Mouse (Mus musculus): ENCODE measurements at regions not wholly inside any gene's neighbourhood (a gene's known extent, or its start where the extent isn't known, plus 50 kb on each side); places are given as distances from the start of the nearest gene placed in this dataset.
A peak's percentile ranks its signal among the peaks of the same experiment; 100 is the strongest.

DNA sequence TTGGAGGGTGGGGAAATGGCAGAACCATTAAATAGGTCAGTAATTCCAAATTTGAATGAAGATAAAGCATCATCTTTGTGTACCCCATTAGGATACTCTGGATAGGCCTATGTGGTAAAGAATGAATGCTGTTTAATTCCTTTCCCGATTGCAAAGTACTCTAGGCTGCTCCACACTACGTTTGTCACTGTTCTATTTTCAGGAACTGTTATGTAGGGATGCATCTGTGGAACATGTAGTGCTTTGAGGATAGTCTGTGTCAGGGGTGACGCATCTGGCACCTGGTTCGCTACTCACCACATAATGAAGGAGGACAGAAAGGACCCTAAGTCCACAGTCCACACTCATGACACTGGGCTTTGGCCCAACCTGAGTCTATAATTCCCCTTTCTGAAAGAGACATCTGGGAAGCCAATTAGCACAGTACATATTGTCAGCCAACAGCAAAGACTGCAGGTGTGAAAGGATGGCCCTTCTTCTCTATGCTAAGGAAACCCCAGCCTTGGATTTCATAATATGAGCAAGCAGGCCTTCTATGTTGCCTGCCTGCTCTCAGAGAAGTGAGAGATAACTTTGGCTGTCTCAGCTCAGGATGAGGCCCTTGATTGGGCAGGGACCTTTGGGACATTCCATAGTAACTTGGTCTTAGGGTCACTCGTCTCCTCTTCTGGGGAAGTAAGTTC, 230.4 kb upstream of the Marcks start:
- DNase-seq: no peak

DNA sequence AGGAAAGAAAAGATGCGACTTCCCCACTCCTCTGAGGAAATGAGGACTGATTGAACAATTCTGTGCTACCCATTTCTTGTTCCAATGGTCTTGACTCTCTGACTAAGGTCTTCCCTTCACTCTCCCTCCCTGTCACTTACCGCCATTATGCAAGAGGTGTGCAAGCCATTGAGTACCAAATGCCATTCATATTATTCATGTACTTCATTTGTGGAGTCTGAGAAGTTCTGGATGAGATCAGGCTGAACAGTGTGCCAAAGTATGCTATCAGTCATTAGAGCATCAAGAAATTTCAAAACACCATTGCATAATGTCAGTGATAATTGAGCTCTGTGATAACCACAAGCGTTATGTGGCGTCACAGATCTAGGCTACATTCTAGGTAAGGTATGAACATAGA, 229.1 kb upstream of the Marcks start:
- DNase-seq: no peak

DNA sequence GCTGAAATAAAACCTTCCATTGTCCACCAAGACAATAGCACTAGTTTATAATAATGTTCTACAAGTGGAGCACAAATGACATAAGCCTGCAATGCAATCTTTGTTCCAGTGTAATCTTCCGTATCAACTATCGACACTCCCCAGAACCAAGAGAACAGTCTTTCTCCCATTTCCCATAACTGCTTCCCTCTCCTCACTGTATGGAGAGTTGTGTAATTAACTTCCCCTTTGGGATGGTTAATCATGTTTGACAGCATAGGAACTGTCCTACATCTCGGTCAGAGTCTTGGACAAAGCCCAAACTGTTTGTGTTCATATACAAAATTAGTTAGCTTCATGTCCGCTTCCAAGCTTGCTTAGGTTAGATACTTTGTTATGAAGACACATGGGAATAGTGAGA, 225.8 kb upstream of the Marcks start:
- DNase-seq: no peak

DNA sequence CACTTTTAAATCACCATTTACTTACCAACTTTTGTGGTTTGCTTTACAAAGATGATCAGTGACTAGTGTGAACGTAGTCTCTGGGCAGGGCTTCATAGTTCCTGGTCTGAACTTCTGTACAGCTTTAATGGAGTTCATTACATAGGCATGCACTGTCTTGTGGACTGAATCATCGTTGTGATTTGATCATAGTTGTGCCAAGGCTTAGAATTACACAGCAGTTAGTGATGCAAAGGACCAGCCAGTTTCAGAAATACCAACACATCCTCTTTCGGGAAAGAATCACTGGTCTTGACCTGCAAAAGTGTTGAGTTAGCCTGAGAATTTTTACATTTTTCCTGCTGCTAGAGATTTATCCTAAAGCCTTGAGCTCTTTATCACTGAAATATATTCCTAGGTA, 222.3 kb upstream of the Marcks start:
- DNase-seq: no peak

DNA sequence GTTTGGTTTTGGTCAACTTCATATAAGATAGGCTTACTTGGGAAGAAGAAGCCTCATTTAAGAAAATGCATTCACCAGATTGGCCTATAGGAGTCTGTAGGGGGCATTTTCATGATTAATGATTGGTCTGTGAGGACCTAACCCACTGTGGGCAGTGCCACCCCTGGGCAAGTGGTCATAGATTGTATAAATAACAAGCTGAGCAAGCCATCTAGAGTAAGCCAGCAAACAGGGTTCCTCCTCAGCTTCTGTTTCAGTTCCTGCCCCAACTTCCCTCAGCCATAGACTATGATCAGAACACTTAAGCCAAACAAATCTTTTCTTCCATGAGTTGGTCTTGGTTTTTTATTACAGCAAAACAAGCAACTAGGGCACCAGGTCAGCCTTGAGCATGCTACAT, 220.2 kb upstream of the Marcks start:
- DNase-seq: no peak

- no peak for DNase-seq
Observed at GRCm38 (mm10) chr10:37358334-37358733, 219.6 kb upstream of the Marcks start.

GRCm38 (mm10) chr10:37357304-37358060, 218.8 kb upstream of the Marcks start:
- peak; percentile 7 for DNase-seq

DNA sequence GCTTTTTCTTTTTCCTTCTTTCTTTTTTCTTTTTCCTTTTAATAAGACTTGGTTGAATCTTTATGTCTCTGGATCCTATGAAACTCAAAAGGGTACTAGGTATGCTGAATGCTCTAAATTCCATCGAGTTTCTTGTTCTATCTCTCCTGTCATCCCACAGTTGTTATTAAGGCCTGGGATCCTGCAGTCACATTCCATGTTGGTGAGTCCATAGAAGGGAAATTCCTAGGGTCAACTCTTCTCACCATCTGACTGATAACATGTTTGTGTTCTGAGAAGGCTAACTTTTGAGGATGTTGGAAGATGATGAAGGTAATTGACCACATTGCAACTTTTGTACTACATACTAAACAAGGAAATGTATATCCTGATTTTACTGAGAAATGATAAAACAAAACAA, 210.5 kb upstream of the Marcks start:
- DNase-seq: no peak

- no peak for DNase-seq
Observed at GRCm38 (mm10) chr10:37348416-37348815, 209.7 kb upstream of the Marcks start.

GRCm38 (mm10) chr10:37347661-37348060, 208.9 kb upstream of the Marcks start:
- no peak for DNase-seq

GRCm38 (mm10) chr10:37342675-37343074, 204.0 kb upstream of the Marcks start:
- DNase-seq: no peak

DNA sequence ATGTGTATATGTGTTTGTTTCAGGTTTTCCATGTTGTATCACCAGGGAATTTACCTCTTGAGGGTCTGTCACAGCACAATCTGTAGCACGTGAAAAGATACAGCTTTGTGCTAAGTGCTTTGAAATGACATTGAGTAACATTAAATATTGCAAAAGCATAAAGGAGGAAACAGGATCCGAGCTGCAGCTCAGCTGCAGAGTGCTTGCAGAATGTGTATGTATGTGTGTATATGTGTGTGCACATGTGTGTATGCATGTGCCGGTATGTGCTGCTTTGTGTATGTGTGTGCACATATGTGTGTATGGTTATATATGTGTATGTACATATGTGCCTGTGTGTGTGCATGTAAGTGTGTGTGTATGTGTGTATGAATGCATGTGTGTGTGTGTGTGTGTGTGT, 200.9 kb upstream of the Marcks start:
- DNase-seq: no peak

DNA sequence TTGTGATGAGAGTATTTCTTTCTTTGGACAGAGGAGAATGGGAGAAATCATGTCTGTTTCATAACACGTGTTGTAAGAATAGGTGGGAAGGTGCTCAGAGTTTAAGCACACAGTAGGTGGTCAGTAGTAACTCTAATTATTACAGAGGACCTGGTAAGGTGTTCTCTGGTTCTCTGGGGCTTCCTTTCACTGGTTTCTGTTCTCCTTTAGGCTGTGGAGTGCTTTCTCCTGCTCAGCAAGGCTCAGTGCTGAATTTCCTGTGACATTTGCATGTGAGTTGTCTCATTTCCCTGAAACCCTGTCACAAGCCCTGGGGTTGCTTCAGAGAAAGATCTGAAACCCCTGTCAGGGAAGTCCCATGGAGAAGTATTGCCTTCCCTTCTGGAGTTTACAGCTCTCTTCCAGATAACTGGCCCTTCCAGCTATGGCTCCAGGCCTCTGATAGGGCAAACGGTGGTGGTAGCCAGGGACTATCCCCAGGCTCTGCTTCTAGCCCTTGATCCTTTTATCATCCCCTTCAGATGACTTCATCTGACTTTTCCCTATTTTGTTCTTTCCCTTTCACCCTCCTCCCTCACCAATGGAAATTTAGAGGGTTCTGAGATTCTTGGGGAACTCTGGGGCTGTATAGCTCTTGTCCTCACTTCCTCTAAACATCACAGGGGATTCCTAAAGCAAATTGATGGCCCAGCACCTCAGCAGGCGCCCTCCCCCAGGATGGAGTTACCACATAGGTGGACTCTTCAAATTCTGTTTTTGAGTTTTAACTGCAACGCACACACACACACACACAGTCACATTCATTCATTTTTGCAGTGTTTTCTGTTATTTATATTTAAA, 199.6 kb upstream of the Marcks start:
- no peak for DNase-seq

GRCm38 (mm10) chr10:37337172-37337620, 198.5 kb upstream of the Marcks start:
- DNase-seq: peak; percentile 16

DNA sequence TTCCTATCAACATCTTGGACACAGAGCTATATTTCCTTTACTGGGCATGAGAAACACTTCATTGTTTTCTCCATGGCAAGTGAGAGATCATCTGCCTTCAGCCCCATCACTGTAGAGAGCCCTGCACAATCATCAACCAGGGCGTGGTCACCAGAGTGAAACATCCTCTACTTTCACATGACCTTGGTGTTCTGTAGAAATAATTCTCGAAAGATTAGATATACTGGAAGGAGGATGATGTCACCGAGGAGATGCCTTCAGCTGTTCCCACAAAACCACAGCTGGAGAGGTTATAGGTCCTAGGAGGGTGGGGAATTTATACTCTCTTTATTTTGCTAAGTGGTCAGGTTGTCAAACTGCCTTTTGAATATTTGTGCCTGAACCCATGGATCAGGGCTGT, 196.4 kb upstream of the Marcks start:
- DNase-seq: no peak

- no peak for DNase-seq
Observed at GRCm38 (mm10) chr10:37326168-37326534, 187.4 kb upstream of the Marcks start.

- no peak for DNase-seq
Observed at GRCm38 (mm10) chr10:37325514-37326167, 186.9 kb upstream of the Marcks start.

DNA sequence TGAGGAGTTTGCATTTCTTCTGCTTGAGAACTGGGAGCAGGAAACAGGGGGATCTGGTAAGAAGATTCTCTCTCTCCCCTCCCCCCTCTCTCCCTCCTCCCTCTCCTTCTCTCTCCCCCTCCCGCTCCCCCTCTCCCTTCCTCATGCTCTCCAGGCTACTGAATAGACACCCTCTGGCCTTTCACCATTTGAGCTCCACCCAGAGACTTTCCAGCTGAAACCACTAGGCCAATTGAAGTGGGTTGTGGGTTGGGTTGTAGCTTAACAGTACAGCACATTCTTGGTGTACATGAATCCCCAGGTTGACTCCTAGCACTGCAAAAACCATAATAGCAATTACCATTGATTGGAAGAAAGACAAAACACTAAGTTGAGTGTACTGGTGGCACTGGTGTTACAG, 185.0 kb upstream of the Marcks start:
- DNase-seq: no peak

- no peak for DNase-seq
Observed at GRCm38 (mm10) chr10:37322809-37323208, 184.1 kb upstream of the Marcks start.

DNA sequence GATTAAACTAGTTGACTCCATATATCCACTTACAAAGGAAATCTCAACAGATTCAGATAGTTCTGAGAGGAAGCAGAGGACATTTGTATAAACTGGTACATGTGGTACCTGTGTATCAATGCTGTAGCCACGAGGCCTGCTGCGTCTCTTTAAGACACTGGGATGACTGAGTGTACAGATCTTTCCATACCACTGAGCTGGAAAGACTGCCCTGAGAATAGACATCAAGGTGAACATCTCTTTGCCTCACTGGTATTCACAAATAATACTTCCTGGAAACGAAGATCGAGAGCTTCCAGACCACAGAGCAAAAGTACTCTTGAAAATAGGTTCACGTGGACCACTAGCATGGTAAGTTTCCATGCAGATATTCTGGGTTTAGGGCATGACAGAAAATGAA, 183.6 kb upstream of the Marcks start:
- DNase-seq: no peak

DNA sequence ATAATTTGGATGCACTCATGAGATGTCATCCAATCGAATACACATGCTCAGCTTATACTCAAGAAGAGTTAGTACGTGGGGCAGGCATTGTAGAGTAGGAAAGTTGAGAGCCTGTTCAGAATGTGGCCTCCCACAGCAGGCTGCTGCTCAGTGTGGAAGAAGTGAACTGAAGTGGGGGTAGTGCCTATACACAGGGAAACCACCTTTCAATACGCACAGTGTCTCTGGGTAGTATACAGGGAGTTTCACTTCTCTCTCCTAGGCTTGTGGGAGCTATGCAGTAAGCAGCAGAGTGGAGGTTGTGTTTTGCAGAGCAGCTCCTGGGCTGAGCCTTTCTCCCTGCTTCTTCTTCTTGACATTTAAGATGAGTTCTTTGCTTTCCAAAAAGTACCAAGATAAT, 182.5 kb upstream of the Marcks start:
- DNase-seq: no peak

DNA sequence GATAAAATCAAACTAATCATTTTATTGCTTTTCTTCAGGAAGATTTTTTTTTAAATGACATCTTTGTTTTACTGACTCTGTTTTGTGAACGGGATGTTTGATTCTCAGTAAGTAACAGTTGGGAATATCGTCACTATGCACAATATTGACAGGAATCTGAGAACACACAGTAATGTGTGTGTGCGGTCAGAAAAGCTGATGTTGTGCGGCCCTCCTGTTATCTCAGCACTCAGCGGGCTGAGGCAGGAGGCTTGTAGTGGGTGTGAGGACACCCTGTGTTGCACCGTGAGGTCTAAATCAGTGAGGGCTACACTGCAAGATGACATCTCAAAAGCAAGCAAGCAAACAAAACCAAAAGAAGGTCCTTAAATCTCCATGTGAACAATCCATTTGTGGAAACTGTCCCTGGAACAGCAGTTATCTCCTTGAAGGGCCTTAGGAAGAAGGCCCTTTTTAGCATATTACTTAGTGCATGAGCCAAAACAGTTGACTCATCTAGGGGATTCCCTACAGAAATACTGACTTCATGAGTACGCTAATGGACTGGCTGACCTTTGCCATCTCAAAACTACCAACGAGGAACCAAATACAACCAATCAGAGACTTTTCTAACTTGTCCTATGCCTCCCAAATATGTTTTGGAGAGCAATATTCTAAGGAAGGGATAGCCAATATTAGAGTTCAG, 181.2 kb upstream of the Marcks start:
- DNase-seq: no peak
